Mouse (Mus musculus): ENCODE measurements around the gene Abcc4. TPM values are rescaled to one million over a fixed set of nuclear protein-coding genes. Genes with fewer than 3 reads are reported as not detected.

Abcc4 gene
- polyA plus RNA-seq, 1 experiment from 2014 or later: 2.8 TPM

DNA sequence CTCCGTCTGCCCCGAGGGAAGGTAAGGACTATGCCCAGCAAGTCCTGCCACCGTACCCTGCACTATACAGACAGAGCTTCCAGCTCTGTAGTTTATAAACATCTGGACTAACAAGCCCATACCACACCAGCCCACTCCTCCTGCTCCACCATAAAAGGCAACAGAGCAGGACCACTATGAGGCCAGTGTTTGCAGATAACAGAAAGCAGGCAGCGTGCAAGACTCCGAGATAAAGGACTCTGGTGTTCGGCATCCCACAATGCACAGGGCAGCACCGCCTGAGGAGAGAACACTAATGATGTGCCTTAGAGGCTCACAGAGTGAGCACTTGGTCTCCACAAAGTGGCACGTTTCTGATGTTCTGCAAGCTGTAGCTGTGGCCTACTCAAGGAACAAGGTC is 63.9 kb downstream of the Abcc4 start:
- DNase-seq: no peak
- Histone ChIP-seq H3K4me1 (ENCODE audit: insufficient read depth) (no peaks in the 10 kb centered on the region), H3K4me3 (ENCODE audit: low read depth, low read length) (no peak overlapping the region), H3K4me2 (no peak overlapping the region), H3K27ac (ENCODE audit: low read depth) (no peak overlapping the region), H3K9ac (no peak overlapping the region), H3K9me3 (ENCODE audit: low read depth, low read length) (no peaks in the 10 kb centered on the region), H3K27me3 (ENCODE audit: insufficient read depth, low read length) (no peaks in the 10 kb centered on the region), H3K36me3 (ENCODE audit: insufficient read depth) (no peaks in the 10 kb centered on the region)
- 64% methylated on average over 8 of the region's 8 CpGs for WGBS
- no peak for TF ChIP-seq CTCF (IDR thresholded peaks at IDR 0.05; ENCODE audit: low read depth)
- ATAC-seq (ENCODE audit: insufficient read depth): no peak

DNA sequence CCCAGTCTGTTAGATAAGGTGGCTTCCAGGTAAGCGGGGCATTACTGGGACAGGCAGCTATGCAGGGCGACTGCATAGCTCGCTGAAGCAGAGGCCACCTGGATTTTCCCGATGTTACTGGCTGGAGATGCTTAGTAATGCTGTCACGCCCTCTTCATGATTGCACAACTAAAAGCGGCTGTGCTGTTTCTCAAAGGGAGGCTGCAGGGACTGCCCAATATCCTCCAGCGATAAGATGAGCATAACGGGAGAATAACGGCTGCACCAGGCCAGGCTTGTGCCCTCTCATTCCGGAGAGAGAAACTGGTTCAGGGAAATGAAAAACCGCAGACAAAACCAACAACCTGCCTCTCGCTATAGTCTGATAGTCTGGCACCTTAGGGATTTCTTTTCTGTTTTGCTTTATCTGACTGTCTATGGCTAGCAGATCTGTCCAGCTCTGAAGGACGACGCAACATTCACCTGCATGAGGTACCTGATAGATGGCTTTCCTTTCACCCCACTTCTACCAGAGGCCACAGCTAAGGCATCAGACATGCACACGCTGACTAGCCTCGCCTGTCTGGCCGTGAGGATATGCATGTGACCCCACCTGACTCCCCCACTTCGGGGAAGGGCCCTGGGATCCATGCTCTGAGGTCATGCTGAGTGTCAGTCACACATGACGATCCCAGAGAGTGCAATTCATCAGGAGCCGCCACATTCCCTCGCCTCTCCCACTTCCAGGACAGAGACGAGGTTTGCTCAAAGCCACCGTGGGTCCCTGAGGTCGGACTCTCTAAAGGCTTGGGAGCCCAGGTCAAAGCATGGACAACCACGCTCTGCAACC is 67.4 kb downstream of the Abcc4 start:
- Histone ChIP-seq H3K4me1 (ENCODE audit: insufficient read depth) (0 out of 2 replicates have a peak, but pooled peaks cover 6% of the 10 kb centered on the region), H3K4me2 (no peak overlapping the region), H3K9ac (no peak overlapping the region), H3K27me3 (ENCODE audit: insufficient read depth, low read length) (no peaks in the 10 kb centered on the region), H3K4me3 (ENCODE audit: low read depth, low read length) (no peak overlapping the region), H3K27ac (ENCODE audit: low read depth) (no peak overlapping the region), H3K9me3 (ENCODE audit: low read depth, low read length) (no peaks in the 10 kb centered on the region), H3K36me3 (ENCODE audit: insufficient read depth) (no peaks in the 10 kb centered on the region)
- ATAC-seq (ENCODE audit: insufficient read depth): no peak
- WGBS: 64% methylated on average over 25 of the region's 25 CpGs
- no peak for TF ChIP-seq CTCF (IDR thresholded peaks at IDR 0.05; ENCODE audit: low read depth)
- DNase-seq: no peak

DNA sequence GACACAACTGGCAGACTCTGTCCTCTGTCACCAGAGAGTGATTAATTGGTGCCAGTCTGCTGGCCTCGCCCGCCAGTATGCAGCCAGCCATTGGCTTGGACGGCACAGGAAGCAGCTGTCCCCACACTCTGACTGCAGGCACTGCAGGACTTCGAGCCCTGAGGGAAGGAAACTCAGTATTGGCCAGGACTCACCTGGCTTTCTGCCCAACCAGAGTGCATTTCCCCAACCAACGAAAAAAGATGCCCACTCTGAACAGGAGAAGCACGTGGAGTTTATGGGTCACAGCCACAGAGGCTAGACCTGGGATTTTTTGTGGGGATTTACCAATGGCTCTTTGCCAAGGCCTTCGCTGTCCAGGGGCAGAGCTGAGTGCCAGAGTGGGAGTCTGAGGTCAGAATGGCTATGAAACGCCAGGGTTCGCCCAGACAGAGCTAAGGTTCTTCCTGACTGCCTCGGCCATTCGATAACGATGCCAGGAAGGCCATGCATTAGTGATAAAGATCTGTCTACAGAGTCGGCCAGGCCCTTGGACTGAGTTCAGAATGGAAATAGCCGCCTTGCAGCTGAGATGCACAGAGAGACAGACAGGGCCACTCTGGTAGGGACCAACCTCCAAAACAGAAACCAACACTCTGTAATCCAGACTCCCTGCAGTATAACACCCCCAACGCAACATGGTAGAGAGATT is 70.4 kb downstream of the Abcc4 start:
- Histone ChIP-seq H3K27me3 (ENCODE audit: insufficient read depth, low read length) (no peaks in the 10 kb centered on the region), H3K4me2 (no peak overlapping the region), H3K4me3 (ENCODE audit: low read depth, low read length) (no peak overlapping the region), H3K9me3 (ENCODE audit: low read depth, low read length) (no peaks in the 10 kb centered on the region), H3K4me1 (ENCODE audit: insufficient read depth) (0 out of 2 replicates have a peak, but pooled peaks cover 6% of the 10 kb centered on the region), H3K27ac (ENCODE audit: low read depth) (no peak overlapping the region), H3K36me3 (ENCODE audit: insufficient read depth) (no peaks in the 10 kb centered on the region), H3K9ac (no peak overlapping the region)
- TF ChIP-seq CTCF (IDR thresholded peaks at IDR 0.05; ENCODE audit: low read depth): no peak
- DNase-seq: peak; percentile 77
- ATAC-seq (ENCODE audit: insufficient read depth): peak; percentile 85; the same call in 1 of the 2 replicates
- WGBS: 38% methylated on average over 15 of the region's 15 CpGs

DNA sequence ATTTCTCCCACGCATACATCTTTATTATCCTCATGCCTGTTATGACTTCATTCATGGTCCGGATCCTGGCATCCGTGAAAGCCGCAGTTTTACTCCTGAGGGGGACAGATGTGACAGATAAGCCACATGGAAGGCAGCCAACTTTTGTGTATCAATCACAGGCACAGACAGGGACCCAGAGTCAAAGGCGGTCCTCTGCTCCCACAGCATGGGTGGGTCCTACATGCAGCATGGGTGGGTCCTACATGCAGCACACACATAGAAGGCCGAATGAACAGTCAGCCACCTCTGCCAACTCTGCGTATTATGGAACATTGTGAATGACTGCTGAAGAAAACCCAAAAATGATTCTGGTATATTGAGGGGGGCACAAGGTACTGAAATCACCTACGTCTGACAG is 76.4 kb downstream of the Abcc4 start:
- 68% methylated on average over 8 of the region's 8 CpGs for WGBS
- DNase-seq: no peak
- ATAC-seq (ENCODE audit: insufficient read depth): no peak
- Histone ChIP-seq H3K27me3 (ENCODE audit: insufficient read depth, low read length) (no peaks in the 10 kb centered on the region), H3K27ac (ENCODE audit: low read depth) (no peak overlapping the region), H3K4me2 (no peak overlapping the region), H3K9me3 (ENCODE audit: low read depth, low read length) (no peaks in the 10 kb centered on the region), H3K9ac (no peak overlapping the region), H3K4me3 (ENCODE audit: low read depth, low read length) (no peak overlapping the region), H3K4me1 (ENCODE audit: insufficient read depth) (no peaks in the 10 kb centered on the region), H3K36me3 (ENCODE audit: insufficient read depth) (no peaks in the 10 kb centered on the region)
- TF ChIP-seq CTCF (IDR thresholded peaks at IDR 0.05; ENCODE audit: low read depth): no peak

DNA sequence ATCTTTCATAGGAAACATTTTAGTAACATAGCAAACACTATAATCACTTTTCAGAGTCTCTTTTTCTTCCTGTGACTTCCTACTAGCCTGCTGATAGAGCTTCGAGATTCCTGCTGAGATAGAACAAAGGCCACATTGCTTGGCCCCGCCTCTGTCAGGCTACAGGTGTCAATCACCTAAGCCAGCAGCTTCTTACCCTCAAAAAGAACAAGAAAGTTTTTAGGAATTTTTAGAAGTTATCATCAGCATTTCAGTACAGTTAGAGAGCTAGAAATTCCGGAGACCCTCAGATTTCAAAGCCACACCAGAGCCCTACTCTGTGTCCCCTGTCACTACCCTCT is 84.6 kb downstream of the Abcc4 start:
- no peak for DNase-seq
- no peaks in the 10 kb centered on the region for H3K36me3 ChIP-seq (ENCODE audit: insufficient read depth)
- H3K4me3 ChIP-seq (ENCODE audit: low read depth, low read length): no peak overlapping the region
- H3K27ac ChIP-seq (ENCODE audit: low read depth): no peak overlapping the region
- no peak overlapping the region for H3K9ac ChIP-seq
- no peaks in the 10 kb centered on the region for H3K9me3 ChIP-seq (ENCODE audit: low read depth, low read length)
- no peaks in the 10 kb centered on the region for H3K4me1 ChIP-seq (ENCODE audit: insufficient read depth)
- no peak for ATAC-seq (ENCODE audit: insufficient read depth)
- no peak overlapping the region for H3K4me2 ChIP-seq
- H3K27me3 ChIP-seq (ENCODE audit: insufficient read depth, low read length): no peaks in the 10 kb centered on the region
- TF ChIP-seq CTCF (IDR thresholded peaks at IDR 0.05; ENCODE audit: low read depth): no peak
- 55% methylated on average over 3 of the region's 3 CpGs for WGBS

DNA sequence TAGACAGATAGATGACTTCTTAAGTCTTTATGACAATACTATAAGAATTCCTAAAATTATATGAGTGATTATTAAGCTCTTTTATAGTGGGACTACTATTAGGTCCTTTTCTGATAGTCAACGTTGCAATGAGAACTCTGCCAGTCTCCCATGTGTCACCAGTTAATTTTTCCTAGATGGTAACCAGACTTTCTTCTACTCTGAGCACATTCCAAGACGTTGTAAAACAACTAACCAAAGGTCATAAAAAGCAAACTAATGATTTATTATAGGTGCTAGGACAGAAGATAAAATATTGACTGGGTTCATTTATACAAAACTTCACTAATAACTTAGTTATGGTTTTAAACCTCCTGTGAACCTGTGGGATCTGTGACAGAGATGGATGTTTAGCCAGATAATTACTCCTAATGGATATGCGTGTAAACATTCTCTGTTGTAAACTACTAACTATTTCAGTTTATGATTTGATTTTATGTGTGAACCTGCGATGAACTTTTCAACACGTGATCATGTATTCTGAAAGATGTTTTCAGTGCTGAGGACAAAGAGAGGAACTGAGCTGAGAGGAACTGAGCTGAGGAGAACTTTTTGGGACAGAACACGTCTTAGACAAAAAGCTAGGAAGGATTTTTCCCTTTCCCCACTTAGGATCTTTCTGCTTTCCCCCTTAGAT is 85.1 kb downstream of the Abcc4 start:
- no peak overlapping the region for H3K27ac ChIP-seq (ENCODE audit: low read depth)
- H3K27me3 ChIP-seq (ENCODE audit: insufficient read depth, low read length): no peaks in the 10 kb centered on the region
- no peak overlapping the region for H3K4me2 ChIP-seq
- no peak for TF ChIP-seq CTCF (IDR thresholded peaks at IDR 0.05; ENCODE audit: low read depth)
- ATAC-seq (ENCODE audit: insufficient read depth) (no peak), DNase-seq (no peak)
- H3K4me3 ChIP-seq (ENCODE audit: low read depth, low read length): no peak overlapping the region
- no peaks in the 10 kb centered on the region for H3K4me1 ChIP-seq (ENCODE audit: insufficient read depth)
- H3K9me3 ChIP-seq (ENCODE audit: low read depth, low read length): no peaks in the 10 kb centered on the region
- no peaks in the 10 kb centered on the region for H3K36me3 ChIP-seq (ENCODE audit: insufficient read depth)
- WGBS: 47% methylated on average over 6 of the region's 6 CpGs
- no peak overlapping the region for H3K9ac ChIP-seq
